Mouse (Mus musculus) C2C12 (cell line): ENCODE data around the gene Sdhd.

Source experiments
- CEBPB ChIP-seq: IDR thresholded peaks from one replicate; pipeline ENCODE4 v1.6.1; 2011; ENCODE audit warnings: low read depth, mild to moderate bottlenecking, control low read depth, moderate library complexity
- CTCF ChIP-seq: IDR thresholded peaks from one replicate; pipeline ENCODE4 v1.5.1; 2011; ENCODE audit not compliant: control insufficient read depth, insufficient read depth, insufficient read length
- FOSL1 ChIP-seq: IDR thresholded peaks from one replicate; pipeline ENCODE4 v1.8.0; 2011; ENCODE audit warnings: mild to moderate bottlenecking, low read length; ENCODE audit not compliant: poor library complexity, insufficient read depth, severe bottlenecking
- MAX ChIP-seq: IDR thresholded peaks from one replicate; pipeline ENCODE4 v1.6.1; 2011; ENCODE audit warnings: mild to moderate bottlenecking, control low read depth
- MYOD1 ChIP-seq: IDR thresholded peaks from one replicate; pipeline ENCODE4 v1.6.1; 2011; ENCODE audit warnings: low read depth; ENCODE audit not compliant: control insufficient read depth, insufficient read length
- MYOG ChIP-seq: IDR thresholded peaks from one replicate; pipeline ENCODE4 v1.6.1; 2011; ENCODE audit not compliant: control insufficient read depth, insufficient read length; ENCODE audit errors: extremely low read depth
- USF1 ChIP-seq: IDR thresholded peaks from one replicate; pipeline ENCODE4 v1.6.1; 2011; ENCODE audit warnings: low read depth, mild to moderate bottlenecking, control low read depth, moderate library complexity

DNA sequence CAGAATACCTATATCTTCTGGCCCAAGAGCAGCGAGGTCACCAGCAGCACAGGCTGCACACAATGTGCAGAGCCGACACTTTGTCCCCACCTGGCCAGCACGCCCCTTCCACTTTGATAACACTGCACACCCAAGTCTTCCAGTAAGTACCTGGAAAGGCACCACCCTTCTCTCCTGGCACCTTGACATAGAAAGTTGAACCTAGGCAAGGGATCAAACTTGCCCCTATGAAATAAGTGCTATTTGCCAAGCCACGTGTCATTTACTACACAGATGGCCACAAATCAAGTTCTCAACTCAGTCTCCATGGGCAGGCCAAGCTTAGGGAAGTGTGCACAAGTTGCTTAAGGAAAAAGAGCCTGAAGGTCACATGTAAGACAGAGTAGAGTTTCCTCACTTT, 16.7 kb downstream of the Sdhd start:
- TF ChIP-seq CTCF (no peak), CEBPB (no peak), MYOD1 (no peak), FOSL1 (no peak), USF1 (no peak), MYOG (no peak), MAX (no peak)
